Mouse (Mus musculus): ENCODE data around the gene Dlg2.

Dlg2 gene

DNA sequence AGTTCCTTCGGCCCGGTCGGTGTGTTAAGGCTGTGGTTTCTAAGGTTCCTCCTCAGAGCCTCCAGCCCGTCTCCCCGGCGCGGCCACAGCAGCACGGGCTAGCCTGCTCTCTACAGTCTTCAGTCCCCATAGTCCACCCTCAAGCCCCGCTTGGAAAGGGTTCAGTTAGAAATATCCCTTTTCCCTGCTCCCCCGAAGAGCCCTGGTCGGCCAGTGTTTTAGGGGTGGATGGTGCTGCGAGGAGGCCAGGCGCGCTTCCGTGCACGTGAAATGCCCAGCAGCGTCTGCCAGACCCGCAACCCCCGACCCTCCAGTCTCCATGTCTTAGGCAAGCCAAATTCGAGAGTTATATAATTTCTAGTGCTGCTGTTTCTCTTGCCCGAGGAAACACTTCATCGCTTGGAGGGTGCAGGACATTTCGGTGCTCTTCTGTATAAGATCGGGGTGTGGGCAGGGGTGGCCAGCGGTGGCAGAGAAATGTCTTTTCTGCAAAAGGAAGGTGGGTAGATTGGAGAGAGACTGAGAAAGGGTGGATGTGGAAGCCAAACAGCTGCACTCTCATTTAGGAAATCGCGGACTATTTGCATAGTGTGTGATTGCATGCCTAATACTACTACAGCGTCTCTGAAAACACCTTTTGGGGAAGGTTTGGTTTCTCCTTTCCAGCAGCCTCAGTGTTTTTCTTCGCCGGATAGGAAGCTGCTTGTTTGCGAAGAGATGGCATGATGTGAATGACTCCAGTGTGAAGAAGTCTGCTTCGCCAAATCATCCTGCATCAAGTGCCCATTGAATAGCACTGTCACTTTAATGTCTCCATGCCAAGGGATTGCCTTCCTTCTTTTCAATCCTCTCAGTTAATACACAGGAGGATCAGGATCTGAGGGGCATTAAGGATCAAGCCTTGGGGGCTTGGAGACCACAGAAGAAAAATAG is at the start of gene Dlg2:
Gene Dlg2 (plus strand): TSS at position 360 of the 933 bp plus-strand sequence.
- DNase-seq (ENCODE audit: low read depth, low spot score), result peak; percentile 47

DNA sequence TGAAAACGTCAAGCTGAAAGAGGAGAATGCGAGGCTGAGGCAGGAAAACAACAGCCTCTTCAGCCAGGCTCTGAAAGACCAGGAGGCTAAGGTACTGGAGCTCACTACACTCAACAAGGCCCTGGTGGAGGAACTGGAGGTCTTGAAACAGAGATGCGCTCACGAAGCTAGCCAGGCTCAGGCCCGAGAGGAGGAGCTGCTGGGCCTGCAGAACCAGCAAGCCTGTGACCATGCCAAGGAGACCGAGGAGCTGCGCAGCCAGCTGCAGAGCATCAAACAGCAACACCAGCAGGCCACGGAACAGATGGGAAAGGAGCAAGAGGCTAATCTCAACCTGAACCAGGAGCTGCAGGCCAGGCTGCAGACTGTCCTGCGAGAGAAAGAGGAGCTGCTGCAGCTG is 49.5 kb upstream of the Dlg2 start:
- DNase-seq (ENCODE audit: low read depth, low spot score), result no peak

GRCm38 (mm10) chr7:90432221-90432620 is 44.3 kb upstream of the Dlg2 start:
- no peak for DNase-seq (ENCODE audit: low read depth, low spot score)

DNA sequence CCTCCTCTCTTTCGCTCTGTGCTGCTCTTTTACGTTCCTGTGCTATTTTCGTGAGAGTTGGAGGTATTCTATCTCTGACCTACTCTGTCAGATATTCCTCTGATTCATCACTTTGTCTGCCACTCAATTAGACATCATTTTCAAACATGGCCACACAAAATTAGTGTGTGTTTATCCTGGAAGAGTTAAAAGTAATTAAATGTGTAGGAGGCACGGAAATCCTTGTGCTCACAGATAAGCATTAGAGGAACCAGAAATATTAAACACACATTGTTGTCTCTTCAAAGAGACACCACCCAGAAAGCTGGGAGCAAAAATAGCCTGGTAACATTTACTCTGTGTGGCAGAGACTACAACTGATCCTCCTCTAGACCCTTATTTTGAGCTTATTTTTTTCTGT is 36.4 kb upstream of the Dlg2 start:
- DNase-seq (ENCODE audit: low read depth, low spot score), result no peak

GRCm38 (mm10) chr7:90442070-90442469 is 34.4 kb upstream of the Dlg2 start:
- no peak for DNase-seq (ENCODE audit: low read depth, low spot score)

DNA sequence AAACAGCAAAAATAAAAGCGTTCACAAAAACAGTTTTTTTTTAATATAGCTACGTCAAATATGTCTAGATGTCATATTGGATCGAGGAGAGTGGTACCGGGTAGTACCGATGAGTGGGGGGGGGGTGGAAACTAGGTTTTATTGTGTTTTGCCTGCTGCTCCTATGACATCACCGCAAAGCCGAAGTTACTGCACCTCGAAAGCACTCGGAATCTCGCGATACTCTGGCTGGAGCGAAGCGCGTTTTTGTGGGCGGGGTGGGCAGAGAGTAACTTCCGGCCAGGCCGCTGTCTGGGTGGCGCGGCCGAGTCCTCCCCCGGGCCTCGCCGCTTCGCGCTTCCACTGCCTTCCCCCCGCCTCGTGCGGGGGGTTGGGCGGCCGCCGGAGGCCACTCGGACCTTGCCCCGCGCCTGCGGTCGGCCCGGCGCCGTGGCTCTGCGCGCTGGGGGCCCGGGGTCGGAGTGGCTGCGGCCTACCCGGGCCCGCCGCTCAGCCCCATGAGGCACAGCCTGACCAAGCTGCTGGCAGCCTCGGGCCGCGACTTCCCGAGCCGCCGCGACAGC is 33.9 kb upstream of the Dlg2 start, which contains the start of gene Crebzf:
Gene Crebzf (plus strand): TSS at position 212 of the 563 bp plus-strand sequence.
- DNase-seq (ENCODE audit: low read depth, low spot score), result peak; percentile 95

GRCm38 (mm10) chr7:90443101-90444091 is 33.1 kb upstream of the Dlg2 start:
- peak; percentile 72 for DNase-seq (ENCODE audit: low read depth, low spot score)

GRCm38 (mm10) chr7:90444206-90444605 is 32.3 kb upstream of the Dlg2 start:
- DNase-seq (ENCODE audit: low read depth, low spot score), result no peak

DNA sequence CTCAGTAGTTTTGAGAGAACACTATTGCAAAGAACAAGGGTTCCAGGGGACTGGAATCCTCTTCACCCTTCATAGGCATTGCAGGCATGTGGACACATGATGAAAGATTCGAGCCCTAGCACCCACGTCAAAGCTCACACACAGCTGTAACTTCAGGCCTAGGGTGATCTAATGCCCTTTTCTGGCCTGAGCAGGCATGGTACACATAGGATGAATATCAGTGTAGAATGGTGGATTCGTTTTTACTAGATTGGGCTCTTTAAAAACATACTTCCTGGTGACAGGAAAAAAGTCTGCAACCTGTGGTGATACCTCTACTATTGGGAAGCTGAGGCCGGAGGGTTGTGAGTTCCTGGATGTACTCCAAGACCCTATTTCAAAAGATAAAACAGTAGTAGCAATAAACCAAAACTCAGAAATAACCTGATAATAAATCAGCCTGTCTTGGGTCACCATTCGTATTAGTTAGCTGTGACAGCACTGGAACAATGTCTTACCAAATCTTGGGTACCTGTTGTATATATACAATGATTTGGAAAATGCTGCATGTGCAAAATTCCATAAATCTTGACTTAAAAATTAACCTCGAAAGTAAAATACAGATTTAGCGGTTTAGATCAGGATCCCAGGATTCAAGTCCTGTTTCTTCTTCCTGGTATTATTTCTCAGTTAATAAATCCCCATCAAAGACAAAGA is 20.2 kb upstream of the Dlg2 start:
- no peak for DNase-seq (ENCODE audit: low read depth, low spot score)

DNA sequence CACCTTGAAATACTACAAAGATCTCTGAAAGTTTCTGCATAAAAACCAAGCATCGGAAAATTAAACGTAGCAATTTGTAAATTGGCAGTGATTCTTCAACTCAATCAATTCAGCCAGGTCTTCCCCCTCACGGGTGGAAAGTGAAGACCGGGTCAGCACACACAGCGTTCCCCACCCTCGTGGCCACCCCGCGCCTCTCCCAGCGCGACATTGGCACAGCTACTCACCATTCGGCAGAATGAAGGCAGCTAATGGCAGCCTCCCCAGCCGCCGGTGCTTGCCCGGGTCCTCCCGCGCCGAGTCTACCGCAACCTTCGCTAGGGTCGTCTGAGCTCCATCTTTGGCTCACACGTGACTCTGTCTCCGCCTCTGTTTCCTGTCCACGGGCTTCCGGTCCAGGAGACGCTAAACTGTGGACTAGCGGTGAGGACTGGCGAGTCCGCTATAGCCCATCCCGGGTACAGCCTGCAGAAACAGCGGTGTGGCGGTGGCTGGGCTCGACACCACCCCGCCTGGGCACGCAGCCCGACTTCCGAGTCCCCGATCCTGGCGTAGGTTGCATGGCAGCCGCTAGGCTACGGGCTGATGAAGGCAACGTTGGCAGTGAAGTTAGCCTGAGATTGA is 19.5 kb upstream of the Dlg2 start, which contains the start of gene Tmem126a:
Gene Tmem126a (minus strand): TSS at position 385 of the 624 bp plus-strand sequence.
- peak; percentile 81 for DNase-seq (ENCODE audit: low read depth, low spot score)

- no peak for DNase-seq (ENCODE audit: low read depth, low spot score)
Measured at GRCm38 (mm10) chr7:90457517-90457916, 19.0 kb upstream of the Dlg2 start.

- DNase-seq (ENCODE audit: low read depth, low spot score), result no peak
Measured at GRCm38 (mm10) chr7:90460330-90460729, 16.1 kb upstream of the Dlg2 start.

GRCm38 (mm10) chr7:90460930-90461329 is 15.5 kb upstream of the Dlg2 start:
- no peak for DNase-seq (ENCODE audit: low read depth, low spot score)

- DNase-seq (ENCODE audit: low read depth, low spot score), result no peak
Measured at GRCm38 (mm10) chr7:90461441-90461840, 15.0 kb upstream of the Dlg2 start.

DNA sequence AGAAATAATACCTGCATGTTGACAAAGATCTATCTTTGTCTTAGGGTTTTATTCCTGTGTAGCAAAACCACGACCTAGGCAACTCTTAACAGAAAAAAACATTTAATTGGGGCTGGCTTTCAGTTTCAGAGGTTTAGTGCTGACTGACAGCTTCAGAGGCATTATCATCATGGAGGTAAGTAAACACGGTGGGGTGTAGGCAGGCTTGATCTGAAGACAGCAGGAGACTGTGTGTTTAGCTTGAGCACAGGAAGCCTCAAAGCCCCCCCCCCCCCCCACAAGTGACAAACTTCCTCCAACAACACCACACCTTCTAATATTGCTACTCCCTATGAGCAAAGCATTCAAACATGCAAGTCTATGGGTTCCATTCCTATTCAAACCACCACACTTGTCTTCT is 3.0 kb upstream of the Dlg2 start:
- DNase-seq (ENCODE audit: low read depth, low spot score), result no peak

DNA sequence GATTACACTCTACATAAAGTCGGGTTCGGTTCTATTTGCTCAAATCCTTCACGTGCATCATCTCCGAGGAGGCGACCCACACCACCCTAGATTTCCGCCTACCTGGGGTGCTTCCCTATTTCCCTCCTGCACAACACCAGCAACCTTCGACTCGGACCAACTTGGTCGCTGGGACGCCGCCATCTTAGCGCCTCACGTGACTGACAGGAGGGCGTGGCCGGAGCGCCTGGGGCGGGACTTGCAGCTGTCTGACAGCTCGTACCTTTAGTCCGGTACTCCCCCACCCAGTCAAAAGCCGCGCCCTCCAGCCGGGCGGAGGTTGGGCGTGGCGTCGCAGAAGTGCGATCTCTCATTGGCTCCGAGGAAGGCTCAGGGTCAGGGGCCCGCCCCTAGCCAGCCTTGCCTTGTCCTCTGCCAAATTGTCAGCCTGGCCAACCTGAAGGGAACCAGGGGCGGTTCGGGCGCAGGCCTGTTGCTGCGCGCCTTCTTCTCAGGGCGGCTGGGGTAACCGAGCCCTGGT is 619 bp upstream of the Dlg2 start, which contains the start of gene Tmem126b:
Gene Tmem126b (minus strand): TSS at position 209 of the 520 bp plus-strand sequence.
- DNase-seq (ENCODE audit: low read depth, low spot score), result peak; percentile 92

DNA sequence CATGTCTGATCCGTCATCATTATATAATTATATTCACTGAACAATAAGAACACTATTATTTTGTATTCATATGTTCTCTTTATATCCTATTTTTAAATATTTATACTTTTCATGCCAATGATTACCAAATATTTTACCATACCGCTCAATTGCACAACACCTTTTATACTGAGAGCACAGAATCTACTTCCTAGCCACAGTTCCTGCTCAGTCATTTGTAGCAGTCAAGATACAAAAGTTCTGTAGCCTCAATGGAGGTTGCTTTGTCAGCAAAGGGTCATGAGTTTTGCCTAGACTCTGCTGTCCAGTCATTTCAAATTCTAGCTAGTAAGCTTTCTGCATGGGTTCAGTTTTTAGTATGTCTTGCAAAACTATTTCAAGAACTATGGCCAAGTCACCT is 6.1 kb downstream of the Dlg2 start:
- no peak for DNase-seq (ENCODE audit: low read depth, low spot score)

DNA sequence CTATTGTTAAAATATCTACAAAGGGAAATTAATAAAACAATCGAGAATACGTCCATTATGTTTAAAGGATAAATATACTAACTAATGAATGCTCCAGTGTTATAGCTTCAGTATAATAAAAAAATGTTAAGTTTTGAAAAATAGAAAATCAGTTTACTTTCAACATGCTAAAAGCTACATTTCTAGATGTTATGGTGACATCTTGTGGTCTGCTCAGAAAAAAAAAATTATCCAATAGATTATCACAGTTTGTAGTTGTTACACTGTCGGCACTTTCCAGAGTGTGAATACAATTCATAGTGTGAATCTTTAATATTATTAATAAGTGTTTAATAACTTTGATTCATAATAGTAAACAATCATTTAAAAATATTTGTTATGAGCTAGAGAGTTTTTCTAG is 31.7 kb downstream of the Dlg2 start:
- no peak for DNase-seq (ENCODE audit: low read depth, low spot score)

DNA sequence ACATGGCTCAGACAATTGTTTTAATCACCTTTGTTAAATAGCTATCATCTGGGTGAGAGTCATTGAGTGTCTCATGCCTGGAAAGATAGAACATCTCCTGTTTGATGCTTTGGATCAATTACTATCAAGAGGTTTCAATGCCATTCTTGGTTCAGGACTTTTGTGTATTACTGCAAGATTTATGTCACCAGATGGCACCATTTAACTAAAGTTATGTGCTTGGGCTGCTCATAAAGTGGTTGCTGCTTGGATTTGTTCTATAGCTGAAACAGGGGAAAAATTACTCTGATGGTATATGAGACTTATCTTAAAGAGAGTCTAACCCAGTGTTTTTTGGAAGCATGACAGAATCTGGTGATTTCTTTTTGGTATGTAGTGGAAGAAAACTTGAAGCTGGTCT is 35.8 kb downstream of the Dlg2 start:
- peak; percentile 14 for DNase-seq (ENCODE audit: low read depth, low spot score)

Data from retina, postnatal 7 days (tissue).